Mouse (Mus musculus): ENCODE measurements around the gene Defb23. TPM values are rescaled to one million over a fixed set of nuclear protein-coding genes. Genes with fewer than 3 reads are reported as not detected.
A peak's percentile ranks its signal among the peaks of the same experiment; 100 is the strongest.

The Defb23 gene
- polyA plus RNA-seq, 1 experiment from 2014 or later: not detected

- H3K27ac ChIP-seq (replicated peaks; ENCODE audit: low read depth, low read length): peak overlapping the region; percentile 93
- WGBS: under 1% methylated on average over 15 of the region's 15 CpGs
- H3K9ac ChIP-seq (replicated peaks; ENCODE audit: low read length): peak overlapping the region; percentile 46
- H3K36me3 ChIP-seq (ENCODE audit: control insufficient read depth, insufficient read depth, low read length): no peaks in the 10 kb centered on the region
- H3K9me3 ChIP-seq (ENCODE audit: control insufficient read depth, low read length): 0 out of 2 replicates have a peak, but pooled peaks cover under 1% of the 10 kb centered on the region
- H3K4me1 ChIP-seq (ENCODE audit: control insufficient read depth, insufficient read depth, low read length): peaks cover 40% of the 10 kb centered on the region
- DNase-seq (peak; percentile 94), ATAC-seq (ENCODE audit: low FRiP score, low TSS enrichment) (peak; percentile 61)
- peak overlapping the region; percentile 88 for H3K4me3 ChIP-seq (replicated peaks; ENCODE audit: low read depth, low read length)
- peak overlapping the region; percentile 79 for H3K4me2 ChIP-seq (ENCODE audit: low read length)
- no peaks in the 10 kb centered on the region for H3K27me3 ChIP-seq (ENCODE audit: control insufficient read depth, insufficient read depth, low read length)
These were observed 53.4 kb downstream of the Defb23 start for GRCm38 (mm10) chr2:152410971-152411371.

GRCm38 (mm10) chr2:152409781-152410180 is 54.6 kb downstream of the Defb23 start:
- no peak overlapping the region for H3K4me3 ChIP-seq (replicated peaks; ENCODE audit: low read depth, low read length)
- H3K27me3 ChIP-seq (ENCODE audit: control insufficient read depth, insufficient read depth, low read length): no peaks in the 10 kb centered on the region
- no peaks in the 10 kb centered on the region for H3K9me3 ChIP-seq (ENCODE audit: control insufficient read depth, low read length)
- no peak overlapping the region for H3K9ac ChIP-seq (replicated peaks; ENCODE audit: low read length)
- DNase-seq: no peak
- no peak overlapping the region for H3K4me2 ChIP-seq (ENCODE audit: low read length)
- 80% methylated on average over 6 of the region's 6 CpGs for WGBS
- no peaks in the 10 kb centered on the region for H3K36me3 ChIP-seq (ENCODE audit: control insufficient read depth, insufficient read depth, low read length)
- H3K4me1 ChIP-seq (ENCODE audit: control insufficient read depth, insufficient read depth, low read length): peaks cover 44% of the 10 kb centered on the region
- peak overlapping the region; percentile 93; the same call in 1 of the 2 replicates for H3K27ac ChIP-seq (replicated peaks; ENCODE audit: low read depth, low read length)
- no peak for ATAC-seq (ENCODE audit: low FRiP score, low TSS enrichment)

Other genes starting within 250 kb of the Defb23 start
- gene Csnk2a1, start 237.8 kb downstream of the Defb23 start, polyA plus RNA-seq (2014; fragmentation: Nextera tagmentation; extraction: Ambion mirVana): 164 and 229 TPM in 2 replicates
- gene Tbc1d20, start 170.8 kb downstream of the Defb23 start, polyA plus RNA-seq (2014; fragmentation: Nextera tagmentation; extraction: Ambion mirVana): 23.3 and 28.8 TPM in 2 replicates
- 108 and 109 TPM in 2 replicates for gene Rbck1, start 132.0 kb downstream of the Defb23 start, polyA plus RNA-seq (2014; fragmentation: Nextera tagmentation; extraction: Ambion mirVana)
- 0.62 and 1.2 TPM in 2 replicates for gene Trib3, start 120.6 kb downstream of the Defb23 start, polyA plus RNA-seq (2014; fragmentation: Nextera tagmentation; extraction: Ambion mirVana)
- gene Nrsn2, start 88.0 kb downstream of the Defb23 start, polyA plus RNA-seq (2014; fragmentation: Nextera tagmentation; extraction: Ambion mirVana): 40.1 and 49.0 TPM in 2 replicates
- 21.9 and 25.4 TPM in 2 replicates for gene Sox12, start 66.6 kb downstream of the Defb23 start, polyA plus RNA-seq (2014; fragmentation: Nextera tagmentation; extraction: Ambion mirVana)
- gene Zcchc3, start 49.6 kb downstream of the Defb23 start, polyA plus RNA-seq (2014; fragmentation: Nextera tagmentation; extraction: Ambion mirVana): 18.0 and 19.3 TPM in 2 replicates
- gene 6820408C15Rik, start 49.0 kb downstream of the Defb23 start, polyA plus RNA-seq (2014; fragmentation: Nextera tagmentation; extraction: Ambion mirVana): 1.0 and 1.1 TPM in 2 replicates
- not detected in 2 replicates for gene Defb20, start 12.4 kb upstream of the Defb23 start, polyA plus RNA-seq (2014; fragmentation: Nextera tagmentation; extraction: Ambion mirVana)
- gene Defb22, start 25.5 kb upstream of the Defb23 start, polyA plus RNA-seq (2014; fragmentation: Nextera tagmentation; extraction: Ambion mirVana): not detected in 2 replicates
- not detected in 2 replicates for gene Defb26, start 47.1 kb upstream of the Defb23 start, polyA plus RNA-seq (2014; fragmentation: Nextera tagmentation; extraction: Ambion mirVana)
- not detected in 2 replicates for gene Defb28, start 53.6 kb upstream of the Defb23 start, polyA plus RNA-seq (2014; fragmentation: Nextera tagmentation; extraction: Ambion mirVana)
- gene Defb29, start 75.5 kb upstream of the Defb23 start, polyA plus RNA-seq (2014; fragmentation: Nextera tagmentation; extraction: Ambion mirVana): not detected in 2 replicates
- not detected in 2 replicates for gene Gm17416, start 104.7 kb upstream of the Defb23 start, polyA plus RNA-seq (2014; fragmentation: Nextera tagmentation; extraction: Ambion mirVana)
- not detected in 2 replicates for gene Defb21, start 108.1 kb upstream of the Defb23 start, polyA plus RNA-seq (2014; fragmentation: Nextera tagmentation; extraction: Ambion mirVana)
- not detected in 2 replicates for gene Defb19, start 115.7 kb upstream of the Defb23 start, polyA plus RNA-seq (2014; fragmentation: Nextera tagmentation; extraction: Ambion mirVana)
- gene Defb45, start 134.8 kb upstream of the Defb23 start, polyA plus RNA-seq (2014; fragmentation: Nextera tagmentation; extraction: Ambion mirVana): not detected in 2 replicates
- not detected in 2 replicates for gene Defb36, start 139.7 kb upstream of the Defb23 start, polyA plus RNA-seq (2014; fragmentation: Nextera tagmentation; extraction: Ambion mirVana)
- gene Defb25, start 158.4 kb upstream of the Defb23 start, polyA plus RNA-seq (2014; fragmentation: Nextera tagmentation; extraction: Ambion mirVana): not detected in 2 replicates
- gene Rem1, start 162.3 kb upstream of the Defb23 start, polyA plus RNA-seq (2014; fragmentation: Nextera tagmentation; extraction: Ambion mirVana): 0.12 and 0.27 TPM in 2 replicates
- gene H13, start 204.8 kb upstream of the Defb23 start, polyA plus RNA-seq (2014; fragmentation: Nextera tagmentation; extraction: Ambion mirVana): 177 and 184 TPM in 2 replicates
- gene Mcts2, start 222.4 kb upstream of the Defb23 start, polyA plus RNA-seq (2014; fragmentation: Nextera tagmentation; extraction: Ambion mirVana): 39.9 and 41.4 TPM in 2 replicates

Measured in midbrain, embryonic 14.5 days (tissue).